Mouse (Mus musculus) E14TG2a.4 (cell line): ENCODE measurements at regions not wholly inside any gene's neighbourhood (a gene's known extent, or its start where the extent isn't known, plus 50 kb on each side); places are given as distances from the start of the nearest gene placed in this dataset.

ENCODE experiments used
- CTCF ChIP-seq: conservative IDR thresholded peaks from 2 replicates; pipeline ENCODE4 v1.5.1; 2014; ENCODE audit warnings: low read length
- NANOG ChIP-seq: IDR thresholded peaks from 2 replicates; pipeline ENCODE4 v1.6.1; 2014; ENCODE audit warnings: borderline replicate concordance, low read length, mixed read lengths
- POU5F1 ChIP-seq: IDR thresholded peaks from 2 replicates; pipeline ENCODE4 v1.6.1; 2014; ENCODE audit warnings: low read length, borderline replicate concordance

DNA sequence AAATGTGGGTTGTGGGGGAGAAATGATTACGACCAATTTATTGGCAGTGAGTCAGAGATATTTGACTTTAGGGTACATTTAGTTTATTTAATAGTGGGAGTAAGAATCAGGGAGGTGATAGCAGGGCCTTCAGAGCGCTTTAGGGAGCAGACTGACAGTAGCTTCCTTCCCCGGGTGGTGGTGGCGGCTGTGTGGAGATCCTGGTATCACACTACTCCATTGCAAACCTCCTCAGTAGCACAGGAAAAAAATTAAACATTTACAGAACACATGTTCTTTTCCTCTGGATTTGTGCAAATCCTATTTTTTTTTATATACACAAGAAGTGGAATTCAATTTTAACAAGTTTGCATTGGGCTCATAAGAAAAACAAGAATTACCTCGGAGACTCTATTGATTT, 367.7 kb downstream of the Vrk1 start:
- TF ChIP-seq CTCF = no peak
- no peak for TF ChIP-seq POU5F1
- TF ChIP-seq NANOG = no peak
